Mouse (Mus musculus) lung, adult 2 months (tissue): Measurements from ENCODE around the gene Cabin1. TPM values are rescaled to one million over a fixed set of nuclear protein-coding genes. Genes with fewer than 3 reads are reported as not detected.

Experiments used
- DNase-seq: peaks from one replicate; pipeline ENCODE4 v3.0.0; 2022
- H3K4me1 ChIP-seq: fragments of 200-500 bp; 2 replicates; pipeline ENCODE4 v1.6.1; 2011; ENCODE audit warnings: low read length; ENCODE audit not compliant: control insufficient read depth, insufficient read depth
- H3K4me3 ChIP-seq: fragments of 200-500 bp; replicated peaks from 2 replicates; pipeline ENCODE3; 2011; ENCODE audit warnings: low read depth, mild to moderate bottlenecking, control low read depth, low read length; ENCODE audit errors: extremely low read depth
- CTCF ChIP-seq: fragments of 200-500 bp; IDR thresholded peaks from 2 replicates; pipeline ENCODE4 v1.5.1; 2011; ENCODE audit warnings: mild to moderate bottlenecking, low read length, control low read depth; ENCODE audit not compliant: insufficient read depth
- POLR2A ChIP-seq: fragments of 200-500 bp; IDR thresholded peaks from 2 replicates; pipeline ENCODE4 v1.6.1; 2011; ENCODE audit warnings: low read depth, mild to moderate bottlenecking, control low read depth, low read length, borderline replicate concordance; ENCODE audit errors: extremely low read depth
- WGBS: fragments of 180-500 bp; shearing (Covaris S2); methylation state at CpG from one replicate; pipeline ENCODE4 v1.1.7; 2018; 5-methylcytosine and 5-hydroxymethylcytosine counted together
- polyA plus RNA-seq: library from polyadenylated mRNA; depleted of rRNA; stranded (reverse); fragments of >200 nt; gene quantifications from 2 replicates; pipeline ENCODE4 v1.2.3, GENCODE M21; 2012

Gene Cabin1
- polyA plus RNA-seq, 1 experiment, result 53.6 TPM

- 6% methylated on average over 9 of the region's 9 CpGs for WGBS
- no peak overlapping the region for H3K4me3 ChIP-seq
- TF ChIP-seq POLR2A, result no peak
- TF ChIP-seq CTCF, result peak; percentile 98
- DNase-seq, result peak; percentile 91
- H3K4me1 ChIP-seq, result no peaks in the 10 kb centered on the region
Measured at GRCm38 (mm10) chr10:75635693-75636055, 128.5 kb downstream of the Cabin1 start.

- Histone ChIP-seq H3K4me3 (no peak overlapping the region), H3K4me1 (no peaks in the 10 kb centered on the region)
- TF ChIP-seq CTCF (no peak), POLR2A (no peak)
- 65% methylated on average over 14 of the region's 14 CpGs for WGBS
- no peak for DNase-seq
Measured at GRCm38 (mm10) chr10:75635019-75635692, 129.0 kb downstream of the Cabin1 start.

DNA sequence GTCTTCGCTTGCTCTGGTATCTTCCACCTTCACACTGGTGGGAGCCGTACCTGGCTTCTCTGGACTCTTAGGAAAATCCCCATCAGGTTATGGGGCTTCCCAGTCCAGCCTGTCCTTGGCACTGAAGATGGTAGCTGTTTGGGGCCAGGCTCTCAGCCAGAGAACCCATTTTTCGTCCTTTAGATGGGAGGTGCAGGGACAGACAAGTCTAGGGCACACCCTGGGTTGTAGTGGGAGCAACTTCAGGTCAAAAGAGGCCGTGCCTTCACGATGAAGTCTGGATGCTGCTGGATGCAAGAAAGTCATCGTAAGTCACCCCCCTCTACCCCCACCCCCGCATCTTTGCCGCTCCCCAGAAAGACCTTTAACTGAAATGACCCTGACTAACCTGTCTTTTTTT, 129.5 kb downstream of the Cabin1 start:
- H3K4me1 ChIP-seq, result no peaks in the 10 kb centered on the region

GRCm38 (mm10) chr10:75633576-75634139, 130.5 kb downstream of the Cabin1 start:
- Histone ChIP-seq H3K4me3 (no peak overlapping the region), H3K4me1 (no peaks in the 10 kb centered on the region)
- TF ChIP-seq POLR2A (no peak), CTCF (no peak)
- DNase-seq, result no peak
- 69% methylated on average over 14 of the region's 14 CpGs for WGBS

More for the DNA sequence above, 129.5 kb downstream of the Cabin1 start:
- 91% methylated on average over 8 of the region's 8 CpGs for whole genome bisulfite sequencing
- no peak for DNase-seq
- no peak for TF ChIP-seq POLR2A
- TF ChIP-seq CTCF, result no peak
- no peak overlapping the region for H3K4me3 ChIP-seq

- 76% methylated on average over 5 of the region's 5 CpGs for WGBS
- DNase-seq, result no peak
- no peak for TF ChIP-seq CTCF
- no peak for TF ChIP-seq POLR2A
- no peaks in the 10 kb centered on the region for H3K4me1 ChIP-seq
- H3K4me3 ChIP-seq, result no peak overlapping the region
Measured at GRCm38 (mm10) chr10:75633048-75633447, 131.1 kb downstream of the Cabin1 start.

- Histone ChIP-seq H3K4me1 (no peaks in the 10 kb centered on the region), H3K4me3 (no peak overlapping the region)
- WGBS, result 42% methylated on average over 5 of the region's 5 CpGs
- no peak for TF ChIP-seq CTCF
- TF ChIP-seq POLR2A, result no peak
- DNase-seq, result no peak
Measured at GRCm38 (mm10) chr10:75632633-75633032, 131.5 kb downstream of the Cabin1 start.

DNA sequence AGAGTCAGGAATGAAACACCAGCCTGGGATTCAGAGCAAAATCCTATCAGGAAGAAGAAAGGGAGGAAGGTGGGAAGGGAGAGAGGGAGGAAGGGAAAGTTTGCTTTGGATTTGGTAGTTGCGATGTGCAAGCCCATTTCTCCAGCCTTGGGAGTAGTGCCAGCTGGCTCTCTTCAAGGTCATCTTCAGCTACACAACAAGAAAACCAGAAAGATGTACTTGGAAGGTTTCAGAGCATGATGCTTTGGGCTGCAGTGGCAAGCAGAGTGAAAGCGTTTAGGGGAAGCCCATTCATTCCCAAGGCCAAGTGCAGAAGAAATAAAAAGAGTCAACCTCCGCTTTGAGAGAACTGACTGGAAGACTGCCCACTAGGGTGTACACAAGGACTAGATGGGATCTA, 136.7 kb downstream of the Cabin1 start:
- H3K4me1 ChIP-seq, result no peaks in the 10 kb centered on the region
- no peak for TF ChIP-seq POLR2A
- no peak for TF ChIP-seq CTCF
- H3K4me3 ChIP-seq, result no peak overlapping the region
- DNase-seq, result no peak
- WGBS, result 44% methylated on average over 3 of the region's 3 CpGs

GRCm38 (mm10) chr10:75626991-75627390, 137.2 kb downstream of the Cabin1 start:
- no peak for DNase-seq
- no peak overlapping the region for H3K4me3 ChIP-seq
- no peaks in the 10 kb centered on the region for H3K4me1 ChIP-seq
- no peak for TF ChIP-seq CTCF
- no peak for TF ChIP-seq POLR2A
- 43% methylated on average over 3 of the region's 3 CpGs for WGBS

GRCm38 (mm10) chr10:75625920-75626319, 138.2 kb downstream of the Cabin1 start:
- Histone ChIP-seq H3K4me1 (no peaks in the 10 kb centered on the region), H3K4me3 (no peak overlapping the region)
- no peak for DNase-seq
- no peak for TF ChIP-seq CTCF
- no peak for TF ChIP-seq POLR2A
- 28% methylated on average over 6 of the region's 6 CpGs for WGBS

GRCm38 (mm10) chr10:75620818-75621217, 143.3 kb downstream of the Cabin1 start:
- Histone ChIP-seq H3K4me3 (no peak overlapping the region), H3K4me1 (no peaks in the 10 kb centered on the region)
- WGBS, result 40% methylated on average over 3 of the region's 3 CpGs
- no peak for DNase-seq
- TF ChIP-seq POLR2A (no peak), CTCF (no peak)
